Mouse (Mus musculus) liver, embryonic 14.5 days (tissue): ENCODE data around the gene Napepld.

Experiments
- CTCF ChIP-seq: IDR thresholded peaks from 2 replicates; pipeline ENCODE4 v1.5.1; 2016; ENCODE audit warnings: antibody characterized with exemption, low read depth, control low read depth
- EP300 ChIP-seq: IDR thresholded peaks from 2 replicates; pipeline ENCODE4 v1.6.1; 2016; ENCODE audit warnings: antibody characterized with exemption, low read depth

- TF ChIP-seq CTCF (no peak), EP300 (no peak)
Observed at GRCm38 (mm10) chr5:21692230-21692629, 9.0 kb downstream of the Napepld start.
